Mouse (Mus musculus): Measurements from ENCODE around the gene A530032D15Rik. TPM values are rescaled to one million over a fixed set of nuclear protein-coding genes. Genes with fewer than 3 reads are reported as not detected.
"Not testable (repeated sequence)": the region's sequence is repeated elsewhere in the genome, so short reads cannot be mapped to it uniquely, and the experiment has no call there.

The A530032D15Rik gene
- polyA plus RNA-seq (2015; fragmentation: Nextera tagmentation; extraction: Ambion mirVana), result not detected in 2 replicates

DNA sequence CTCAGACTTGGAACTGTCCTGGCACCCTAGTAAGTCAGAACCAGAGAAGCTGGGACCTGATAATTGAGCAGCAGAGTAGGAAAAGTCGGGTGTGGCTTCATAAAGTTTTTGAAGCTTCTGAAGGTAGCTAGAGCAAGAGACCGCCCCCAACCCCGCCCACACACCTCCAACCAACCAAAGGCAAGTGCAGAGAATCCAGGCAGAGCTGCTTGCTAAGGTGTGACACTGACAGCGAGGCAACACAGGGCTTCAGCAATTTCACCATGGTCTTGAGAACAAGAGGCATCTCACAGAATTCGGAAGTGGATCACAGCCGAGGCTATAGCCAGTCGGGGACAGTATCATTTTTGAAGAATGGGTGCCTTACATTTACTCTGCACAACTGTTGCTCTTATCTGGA is at the start of gene A530032D15Rik:
Gene A530032D15Rik, minus strand, starts transcription at position 101 of the 400 bp plus-strand sequence.
- not testable (repeated sequence) for H3K27me3 ChIP-seq (replicated peaks); H3K4me2 ChIP-seq; H3K9me3 ChIP-seq; ATAC-seq (replicated peaks); H3K4me3 ChIP-seq; H3K36me3 ChIP-seq (replicated peaks); H3K4me1 ChIP-seq; H3K9ac ChIP-seq; H3K27ac ChIP-seq
- whole genome bisulfite sequencing, result 94% methylated on average over 2 of the region's 7 CpGs

DNA sequence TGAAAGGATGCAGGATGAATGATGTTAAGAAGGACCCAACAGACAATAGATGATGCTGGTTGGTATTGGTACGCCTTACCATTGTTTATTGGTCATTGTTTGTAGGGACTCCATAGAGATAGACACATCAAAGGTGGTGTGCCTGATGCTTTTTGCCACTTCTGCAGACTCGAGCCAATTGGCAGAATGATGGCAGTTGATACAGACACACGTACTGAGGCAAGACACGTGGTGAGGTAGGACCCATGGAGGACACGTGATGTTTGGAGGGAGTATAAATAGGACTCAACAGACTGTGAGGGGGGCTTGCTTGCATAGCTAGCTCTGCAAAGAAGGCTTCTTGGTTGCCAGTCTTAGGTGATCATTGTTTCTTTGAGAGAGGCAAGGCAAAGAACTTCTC is 45.5 kb upstream of the A530032D15Rik start:
- not testable (repeated sequence) for H3K4me1 ChIP-seq; H3K27ac ChIP-seq; H3K27me3 ChIP-seq (replicated peaks); H3K4me2 ChIP-seq; H3K9me3 ChIP-seq; H3K9ac ChIP-seq; H3K36me3 ChIP-seq (replicated peaks); ATAC-seq (replicated peaks); H3K4me3 ChIP-seq
- 76% methylated on average over 4 of the region's 5 CpGs for WGBS

DNA sequence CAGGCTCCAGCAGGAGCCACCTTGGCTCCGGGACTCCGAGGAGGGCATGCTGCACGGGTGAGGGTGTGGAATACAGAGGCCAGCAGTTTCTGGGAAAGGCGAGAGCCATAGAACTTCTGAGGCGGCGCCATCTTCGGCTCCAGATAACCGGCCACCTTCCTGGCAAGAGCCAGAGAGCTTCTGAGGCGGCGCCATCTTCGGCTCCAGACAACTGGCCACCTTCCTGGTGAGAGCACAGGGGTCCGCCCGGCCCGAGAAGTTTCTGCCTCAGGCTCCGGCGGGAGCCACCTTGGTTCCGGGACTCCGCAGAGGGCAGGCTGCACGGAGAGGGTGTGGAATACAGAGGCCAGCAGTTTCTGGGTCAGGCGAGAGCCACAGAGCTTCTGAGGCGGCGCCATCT is 24.0 kb upstream of the A530032D15Rik start:
- not testable (repeated sequence) for H3K4me3 ChIP-seq; H3K27me3 ChIP-seq (replicated peaks); H3K4me1 ChIP-seq; H3K4me2 ChIP-seq; H3K9me3 ChIP-seq; H3K36me3 ChIP-seq (replicated peaks); H3K27ac ChIP-seq; H3K9ac ChIP-seq; ATAC-seq (replicated peaks)
- 90% methylated on average over 22 of the region's 22 CpGs for WGBS

DNA sequence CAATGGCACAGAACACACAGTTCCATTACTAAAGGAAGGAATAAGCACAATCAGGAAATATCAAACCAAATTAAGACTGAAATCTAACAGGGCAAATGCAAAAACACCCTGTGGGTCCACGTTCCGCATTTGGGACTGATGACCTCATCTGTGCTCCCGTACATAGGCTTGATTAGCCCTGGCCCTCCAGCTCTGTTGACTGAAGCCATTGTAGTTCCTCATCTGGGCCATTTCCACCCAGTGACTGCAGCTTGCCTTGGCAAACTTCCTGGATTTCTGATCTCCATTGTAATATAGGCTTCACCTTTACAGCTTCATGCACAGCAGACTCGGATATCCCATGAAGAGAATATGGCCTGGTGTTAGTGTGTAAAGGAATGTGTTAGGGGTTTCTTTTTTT is 12.2 kb upstream of the A530032D15Rik start:
- 94% methylated on average over 4 of the region's 4 CpGs for WGBS

DNA sequence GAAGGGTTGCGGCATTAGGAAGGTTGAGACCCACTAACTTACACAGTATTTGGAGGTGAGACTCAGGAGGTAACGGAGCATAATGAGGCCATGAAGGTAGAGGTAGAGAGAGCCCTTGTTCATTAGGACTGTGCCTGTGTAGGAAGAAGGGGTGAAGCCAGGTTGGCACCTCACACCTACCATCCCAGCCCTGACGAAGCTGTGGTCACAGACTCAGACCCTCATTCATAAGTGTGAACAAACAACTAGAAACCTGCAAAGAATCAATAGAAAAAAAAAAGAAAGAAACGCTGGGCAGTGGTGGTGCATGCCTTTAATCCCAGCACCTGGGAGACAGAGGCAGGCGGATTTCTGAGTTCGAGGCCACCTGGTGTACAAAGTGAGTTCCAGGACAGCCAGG is 8.7 kb upstream of the A530032D15Rik start:
- H3K9me3 ChIP-seq; H3K9ac ChIP-seq; H3K27ac ChIP-seq; H3K27me3 ChIP-seq (replicated peaks); H3K4me2 ChIP-seq; H3K4me3 ChIP-seq; ATAC-seq (replicated peaks); H3K4me1 ChIP-seq; H3K36me3 ChIP-seq (replicated peaks): not testable (repeated sequence)
- 88% methylated on average over 6 of the region's 6 CpGs for WGBS

More for the DNA sequence above, 12.2 kb upstream of the A530032D15Rik start:
- not testable (repeated sequence) for H3K36me3 ChIP-seq (replicated peaks); H3K4me3 ChIP-seq; H3K27me3 ChIP-seq (replicated peaks); H3K27ac ChIP-seq; H3K9me3 ChIP-seq; H3K9ac ChIP-seq; H3K4me2 ChIP-seq; H3K4me1 ChIP-seq; ATAC-seq (replicated peaks)

DNA sequence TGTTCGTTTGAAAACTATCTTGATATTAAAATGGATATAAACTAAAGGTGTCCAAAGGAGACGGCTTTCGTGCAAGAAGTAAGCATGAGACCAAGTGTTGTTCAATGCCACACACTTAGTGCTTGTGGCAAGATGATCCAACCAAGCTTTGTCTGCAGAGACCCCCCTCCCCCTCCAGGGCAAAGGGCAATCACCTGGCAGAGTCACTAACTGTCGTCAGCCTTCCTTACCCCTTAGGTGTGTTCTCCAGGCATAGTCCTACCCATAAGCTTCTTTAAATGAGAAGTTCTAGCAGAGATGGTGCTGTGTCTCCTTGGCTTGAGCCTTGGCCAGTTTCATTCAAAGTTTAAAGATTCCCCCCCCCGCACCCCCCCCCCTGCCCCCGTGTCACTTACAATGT is 7.9 kb upstream of the A530032D15Rik start:
- H3K9ac ChIP-seq, result not testable (repeated sequence)

DNA sequence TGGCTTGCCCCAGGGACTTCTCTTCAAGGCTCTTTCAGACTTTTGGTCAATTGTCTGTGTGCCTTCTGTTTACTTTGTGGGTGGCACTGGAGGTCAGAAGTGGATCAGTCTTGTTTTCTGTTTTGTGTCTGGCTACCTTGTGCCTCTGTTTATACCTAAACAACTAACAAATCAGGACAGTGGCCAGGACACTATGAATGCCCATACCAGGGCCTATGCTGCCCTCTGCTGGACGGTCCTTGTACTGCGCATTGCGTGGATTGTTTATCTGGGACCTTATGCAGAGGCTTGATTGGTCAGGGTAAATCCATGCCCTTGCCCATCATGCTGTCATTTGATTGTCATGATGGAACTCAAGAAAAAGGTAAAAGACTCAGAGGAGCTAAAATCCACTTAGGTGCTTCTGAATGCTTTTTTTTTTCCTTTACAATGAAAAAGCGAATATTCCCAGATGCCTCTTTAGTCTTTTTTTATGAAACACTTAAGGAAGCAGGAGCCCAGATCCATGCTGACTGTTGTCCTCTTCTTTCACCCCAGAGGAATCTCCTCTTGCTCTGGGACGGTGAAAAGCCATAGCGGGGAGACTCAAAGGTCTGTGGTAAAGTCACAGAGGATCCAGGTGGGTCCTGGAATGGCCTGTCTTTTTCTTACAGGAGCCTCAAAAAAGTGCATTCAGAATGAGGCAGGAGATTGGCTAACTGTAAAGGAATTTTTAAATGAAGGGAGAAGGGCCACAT is 5.2 kb upstream of the A530032D15Rik start:
- 54% methylated on average over 6 of the region's 6 CpGs for WGBS
- not testable (repeated sequence) for H3K9me3 ChIP-seq; ATAC-seq (replicated peaks)

More for the DNA sequence above, 7.9 kb upstream of the A530032D15Rik start:
- H3K36me3 ChIP-seq (replicated peaks); H3K9me3 ChIP-seq; H3K27ac ChIP-seq; H3K4me2 ChIP-seq; H3K27me3 ChIP-seq (replicated peaks); ATAC-seq (replicated peaks); H3K4me1 ChIP-seq; H3K4me3 ChIP-seq: not testable (repeated sequence)
- WGBS, result 65% methylated on average over 5 of the region's 6 CpGs

DNA sequence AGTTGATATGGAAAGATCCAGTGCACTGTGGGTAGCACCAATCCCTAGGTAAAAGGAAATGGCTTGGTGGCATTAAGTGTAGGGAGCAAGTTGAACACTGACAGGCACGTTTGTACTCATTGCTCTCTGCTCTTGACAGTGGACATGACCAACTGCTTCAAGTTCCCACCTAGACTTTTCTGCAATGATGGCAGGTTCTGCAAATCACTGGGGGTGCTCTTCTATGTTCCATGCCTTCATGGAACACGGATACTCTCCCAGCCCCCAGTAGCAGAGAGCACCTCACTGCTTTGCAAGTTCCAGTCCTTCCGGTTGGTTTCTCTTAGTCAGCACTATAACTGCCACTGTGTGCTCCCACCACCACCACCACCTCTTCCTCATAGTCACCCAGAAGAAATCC is 4.4 kb upstream of the A530032D15Rik start:
- not testable (repeated sequence) for H3K4me3 ChIP-seq; H3K9ac ChIP-seq; H3K27ac ChIP-seq; H3K4me1 ChIP-seq; H3K36me3 ChIP-seq (replicated peaks); H3K27me3 ChIP-seq (replicated peaks); H3K9me3 ChIP-seq; H3K4me2 ChIP-seq; ATAC-seq (replicated peaks)
- 73% methylated on average over 3 of the region's 3 CpGs for WGBS

More for the DNA sequence above, 5.2 kb upstream of the A530032D15Rik start:
- not testable (repeated sequence) for H3K27ac ChIP-seq; H3K4me1 ChIP-seq; H3K36me3 ChIP-seq (replicated peaks); H3K4me3 ChIP-seq; H3K4me2 ChIP-seq; H3K9ac ChIP-seq; H3K27me3 ChIP-seq (replicated peaks)

DNA sequence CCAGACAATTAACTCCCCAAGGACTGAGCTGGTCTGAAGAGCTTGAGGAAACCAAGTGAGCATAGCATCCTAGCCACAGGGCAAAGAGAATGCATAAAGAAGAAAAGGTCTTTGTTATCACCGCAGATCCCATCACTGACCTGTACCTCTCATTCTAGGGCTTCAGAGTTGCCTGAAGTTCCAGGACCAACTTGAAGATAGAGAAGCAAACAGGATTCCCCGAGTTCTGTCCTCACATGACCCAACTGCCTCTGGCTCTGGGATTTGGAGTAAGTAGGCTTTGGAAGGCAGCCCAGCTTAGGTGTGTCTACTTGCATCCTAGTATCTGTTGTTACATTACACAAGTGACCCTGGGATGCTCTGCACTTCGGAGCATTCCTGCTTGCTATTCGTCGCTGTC is 3.2 kb upstream of the A530032D15Rik start:
- H3K4me1 ChIP-seq, result not testable (repeated sequence)

DNA sequence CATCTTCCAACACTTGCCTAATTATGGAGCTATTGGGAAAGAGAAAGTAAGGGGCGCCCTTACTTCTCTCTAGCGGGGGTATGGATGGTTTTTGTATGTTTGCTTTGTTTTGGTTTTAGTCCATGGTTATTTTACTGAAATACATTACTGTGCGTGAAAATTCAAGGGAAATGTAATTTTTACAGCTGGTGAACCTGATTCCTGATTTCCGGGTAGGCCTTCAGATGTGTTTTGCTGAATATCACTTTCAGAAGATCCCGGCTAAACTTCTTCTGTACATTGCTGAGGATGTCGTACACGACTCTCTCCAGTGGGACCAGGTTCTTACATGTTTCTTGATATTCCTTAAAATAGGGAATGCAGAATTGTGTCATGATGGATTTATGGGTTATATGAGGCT is 2.6 kb upstream of the A530032D15Rik start:
- H3K9ac ChIP-seq; ATAC-seq (replicated peaks); H3K27me3 ChIP-seq (replicated peaks); H3K4me2 ChIP-seq; H3K4me1 ChIP-seq; H3K4me3 ChIP-seq; H3K36me3 ChIP-seq (replicated peaks); H3K27ac ChIP-seq; H3K9me3 ChIP-seq: not testable (repeated sequence)
- 89% methylated on average over 7 of the region's 7 CpGs for WGBS

More for the DNA sequence above, 3.2 kb upstream of the A530032D15Rik start:
- not testable (repeated sequence) for H3K27ac ChIP-seq; H3K27me3 ChIP-seq (replicated peaks); H3K9me3 ChIP-seq; H3K36me3 ChIP-seq (replicated peaks); H3K4me3 ChIP-seq; H3K9ac ChIP-seq; H3K4me2 ChIP-seq; ATAC-seq (replicated peaks)
- WGBS, result 67% methylated on average over 2 of the region's 5 CpGs

DNA sequence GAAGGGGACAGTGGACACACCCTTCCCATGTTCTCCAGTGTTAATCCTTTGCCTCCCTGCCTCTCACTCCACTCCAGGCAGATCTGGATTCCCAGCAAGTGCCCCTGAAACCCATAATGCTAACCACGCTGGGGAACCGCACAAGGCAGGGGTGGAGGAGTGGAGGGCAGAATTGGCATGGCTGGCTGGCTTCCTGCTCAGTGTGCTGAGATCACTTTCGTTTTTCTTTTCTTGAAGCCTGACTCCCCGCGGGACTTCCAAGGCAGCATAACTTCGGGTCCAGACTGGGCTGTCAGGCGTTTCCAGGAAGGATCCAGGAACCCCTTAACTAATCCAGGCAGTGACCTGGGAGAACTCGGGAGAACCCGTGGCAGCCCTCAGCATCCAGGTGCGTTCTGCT is 1.9 kb upstream of the A530032D15Rik start:
- H3K4me3 ChIP-seq; H3K27me3 ChIP-seq (replicated peaks); H3K4me2 ChIP-seq; H3K4me1 ChIP-seq; H3K27ac ChIP-seq; ATAC-seq (replicated peaks); H3K36me3 ChIP-seq (replicated peaks); H3K9ac ChIP-seq; H3K9me3 ChIP-seq: not testable (repeated sequence)
- WGBS, result 71% methylated on average over 10 of the region's 10 CpGs

DNA sequence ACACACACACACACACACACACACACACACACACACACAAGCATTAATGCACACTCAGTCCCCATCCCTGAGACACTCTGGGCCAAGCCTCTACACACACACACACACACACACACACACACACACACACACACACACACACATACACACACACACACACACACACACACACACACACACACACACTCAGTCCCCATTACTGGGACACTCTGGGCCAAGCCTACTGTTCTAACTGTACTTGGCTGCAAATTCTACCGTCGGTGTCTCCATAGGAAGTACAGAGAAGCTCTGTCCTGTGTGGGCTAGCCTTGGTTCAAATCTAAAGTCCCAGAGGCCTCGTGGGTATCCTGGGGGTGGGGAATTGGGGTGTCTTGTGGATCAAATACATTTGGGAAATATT is 1.2 kb upstream of the A530032D15Rik start:
- ATAC-seq (replicated peaks); H3K9me3 ChIP-seq; H3K27ac ChIP-seq; H3K36me3 ChIP-seq (replicated peaks); H3K9ac ChIP-seq; H3K4me3 ChIP-seq; H3K27me3 ChIP-seq (replicated peaks); H3K4me2 ChIP-seq; H3K4me1 ChIP-seq: not testable (repeated sequence)
- 82% methylated on average over 3 of the region's 3 CpGs for WGBS

DNA sequence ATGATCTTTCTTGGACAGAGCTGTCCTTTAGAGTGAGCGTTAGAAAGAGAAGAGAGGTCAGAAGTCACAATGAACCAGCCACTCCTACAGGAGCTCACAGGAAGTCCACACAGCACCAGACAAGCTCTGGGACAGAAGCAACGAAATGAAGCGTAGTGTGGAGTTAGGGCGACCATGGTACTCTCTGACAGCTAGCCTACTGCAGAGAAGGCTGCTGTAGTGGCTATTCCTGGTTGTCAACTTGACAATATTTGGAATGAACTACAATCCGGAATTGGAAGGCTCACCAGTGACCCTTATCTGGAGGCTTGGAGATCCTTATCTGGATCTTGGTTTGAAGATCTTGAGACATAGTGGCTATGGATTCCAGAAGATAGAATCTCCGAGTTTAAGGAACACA is 3.6 kb downstream of the A530032D15Rik start:
- H3K27ac ChIP-seq; H3K36me3 ChIP-seq (replicated peaks); ATAC-seq (replicated peaks); H3K9ac ChIP-seq; H3K4me1 ChIP-seq; H3K27me3 ChIP-seq (replicated peaks); H3K4me2 ChIP-seq; H3K9me3 ChIP-seq; H3K4me3 ChIP-seq: not testable (repeated sequence)
- WGBS, result 71% methylated on average over 5 of the region's 6 CpGs

Measured in midbrain, embryonic 15.5 days (tissue).